Mouse (Mus musculus) neural tube, embryonic 14.5 days (tissue): ENCODE data around the gene Tenm1. TPM values are rescaled to one million over a fixed set of nuclear protein-coding genes. Genes with fewer than 3 reads are reported as not detected.
A peak's percentile ranks its signal among the peaks of the same experiment; 100 is the strongest.

Experiments
- ATAC-seq: fragments of 200-750 bp; cut with Nextera tagmentation; 2 replicates; pipeline ENCODE4 v1.8.0; 2017; ENCODE audit warnings: low read depth, mild to moderate bottlenecking, moderate TSS enrichment, moderate library complexity
- H3K27ac ChIP-seq: fragments of 300-500 bp; sonication (generic); 2 replicates; pipeline ENCODE4 v1.5.1; 2014; ENCODE audit warnings: low read depth, mild to moderate bottlenecking, control low read depth, low read length, moderate library complexity, mixed read lengths
- H3K27me3 ChIP-seq: fragments of 300-500 bp; sonication (generic); 2 replicates; pipeline ENCODE4 v1.6.1; 2014; ENCODE audit warnings: low read length; ENCODE audit not compliant: control insufficient read depth, insufficient read depth
- H3K36me3 ChIP-seq: fragments of 300-500 bp; sonication (generic); 2 replicates; pipeline ENCODE4 v1.6.1; 2014; ENCODE audit warnings: low read length, mixed read lengths; ENCODE audit not compliant: control insufficient read depth, insufficient read depth
- H3K4me1 ChIP-seq: fragments of 300-500 bp; sonication (generic); 2 replicates; pipeline ENCODE4 v1.6.1; 2014; ENCODE audit warnings: low read length; ENCODE audit not compliant: control insufficient read depth, insufficient read depth
- H3K4me2 ChIP-seq: fragments of 300-500 bp; sonication (generic); 2 replicates; pipeline ENCODE4 v1.6.1; 2014; ENCODE audit warnings: mild to moderate bottlenecking, low read depth, low read length, control low read depth
- H3K4me3 ChIP-seq: fragments of 300-500 bp; sonication (generic); 2 replicates; pipeline ENCODE4 v1.5.1; 2014; ENCODE audit warnings: low read depth, low read length, control low read depth, mixed read lengths
- H3K9ac ChIP-seq: fragments of 300-500 bp; sonication (generic); replicated peaks from 2 replicates; pipeline ENCODE4 v1.6.1; 2014; ENCODE audit warnings: low read depth, mild to moderate bottlenecking, control low read depth, low read length, mixed read lengths
- H3K9me3 ChIP-seq: fragments of 300-500 bp; sonication (generic); 2 replicates; pipeline ENCODE4 v1.6.1; 2016; ENCODE audit warnings: low read length; ENCODE audit not compliant: control insufficient read depth
- WGBS: fragments of 180-500 bp; shearing (Covaris S2); extraction: QIAGEN DNeasy Blood & Tissue Kit; methylation state at CpG from one replicate; pipeline ENCODE4 v1.1.7; 2014; 5-methylcytosine and 5-hydroxymethylcytosine counted together
- polyA plus RNA-seq: library from polyadenylated mRNA; unstranded; fragments of >200 nt; fragmentation: Nextera tagmentation; extraction: Ambion mirVana; gene quantifications from 2 replicates; pipeline ENCODE4 v1.2.1, GENCODE M21; 2014

Gene Tenm1
- polyA plus RNA-seq: 25.6 and 37.0 TPM in 2 replicates

GRCm38 (mm10) chrX:43428855-43429263, at the start of gene Tenm1:
Tenm1 (minus strand) TSS chrX:43429126.
- H3K27me3 ChIP-seq: no peaks in the 10 kb centered on the region
- 18% methylated on average over 22 of the region's 22 CpGs for WGBS
- no peaks in the 10 kb centered on the region for H3K4me1 ChIP-seq
- ATAC-seq: peak; percentile 70
- peak within 1 kb of the TSS; percentile 57 for H3K4me2 ChIP-seq
- peak within 1 kb of the TSS; percentile 72 for H3K27ac ChIP-seq
- peak within 1 kb of the TSS; percentile 50 for H3K9ac ChIP-seq
- no peaks in the 10 kb centered on the region for H3K36me3 ChIP-seq
- H3K4me3 ChIP-seq: peak within 1 kb of the TSS; percentile 37
- H3K9me3 ChIP-seq: no peaks in the 10 kb centered on the region

DNA sequence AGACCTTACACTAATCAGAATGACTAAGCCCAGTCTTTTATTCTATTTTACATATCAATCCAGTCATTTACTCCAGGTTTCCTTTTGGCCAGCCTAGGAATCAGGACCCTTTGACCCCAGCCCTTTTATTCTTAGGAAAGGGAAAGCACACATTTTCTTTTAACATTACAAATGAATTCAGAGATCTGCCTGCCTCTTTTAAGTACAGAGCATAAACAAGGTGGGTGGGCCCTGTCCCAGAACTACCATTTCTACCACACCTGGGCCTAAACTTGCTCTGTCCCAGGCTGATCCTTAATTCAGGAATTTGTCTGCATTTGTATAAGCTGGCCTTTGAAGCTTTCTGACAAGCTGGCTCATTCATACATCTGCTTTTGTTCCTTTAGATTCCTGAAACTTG, 38.4 kb upstream of the Tenm1 start:
- H3K4me2 ChIP-seq: no peak overlapping the region
- H3K4me1 ChIP-seq: no peaks in the 10 kb centered on the region
- no peak overlapping the region for H3K27ac ChIP-seq
- ATAC-seq: no peak
- H3K27me3 ChIP-seq: no peaks in the 10 kb centered on the region
- H3K9me3 ChIP-seq: no peaks in the 10 kb centered on the region
- H3K9ac ChIP-seq: no peak overlapping the region
- no peaks in the 10 kb centered on the region for H3K36me3 ChIP-seq
- H3K4me3 ChIP-seq: no peak overlapping the region

DNA sequence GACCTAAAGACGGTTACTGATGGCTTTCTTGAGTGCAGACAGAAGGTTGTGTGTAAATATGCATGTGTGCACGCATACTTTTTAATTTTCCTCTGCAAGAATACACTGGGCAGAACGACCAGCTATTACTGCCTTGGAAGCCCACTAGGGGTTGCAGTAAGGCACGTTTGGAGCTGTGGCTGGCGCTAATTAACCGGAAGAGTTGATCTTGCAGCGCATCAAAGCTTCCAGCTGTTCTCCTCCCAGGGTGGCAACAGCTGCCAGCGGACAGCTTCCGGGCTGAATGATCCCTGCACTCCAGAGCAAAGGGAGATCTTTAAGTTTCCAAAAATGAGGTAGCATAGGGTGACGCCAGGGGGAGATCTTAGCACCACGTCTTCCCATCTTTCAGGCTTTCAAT, 1.7 kb upstream of the Tenm1 start:
- WGBS: 7% methylated on average over 11 of the region's 11 CpGs

GRCm38 (mm10) chrX:43429982-43430531, 1.1 kb upstream of the Tenm1 start:
- Histone ChIP-seq H3K4me3 (peak overlapping the region; percentile 37), H3K27ac (peak overlapping the region; percentile 72), H3K4me1 (no peaks in the 10 kb centered on the region), H3K4me2 (peak overlapping the region; percentile 57), H3K36me3 (no peaks in the 10 kb centered on the region), H3K9me3 (no peaks in the 10 kb centered on the region), H3K9ac (peak overlapping the region; percentile 50), H3K27me3 (no peaks in the 10 kb centered on the region)
- peak; percentile 62 for ATAC-seq
- WGBS: 22% methylated on average over 25 of the region's 25 CpGs

More for the DNA sequence above, 1.7 kb upstream of the Tenm1 start:
- ATAC-seq: peak; percentile 70; the same call in 1 of the 2 replicates
- H3K4me3 ChIP-seq: peak overlapping the region; percentile 37
- H3K9ac ChIP-seq: peak overlapping the region; percentile 50; the same call in 1 of the 2 replicates
- H3K9me3 ChIP-seq: no peaks in the 10 kb centered on the region
- H3K4me1 ChIP-seq: no peaks in the 10 kb centered on the region
- H3K4me2 ChIP-seq: peak overlapping the region; percentile 57
- no peaks in the 10 kb centered on the region for H3K36me3 ChIP-seq
- H3K27me3 ChIP-seq: no peaks in the 10 kb centered on the region
- peak overlapping the region; percentile 72 for H3K27ac ChIP-seq

- peak; percentile 47 for ATAC-seq
- 24% methylated on average over 12 of the region's 12 CpGs for WGBS
- no peaks in the 10 kb centered on the region for H3K9me3 ChIP-seq
- H3K27me3 ChIP-seq: no peaks in the 10 kb centered on the region
- H3K27ac ChIP-seq: peak overlapping the region; percentile 28; the same call in 1 of the 2 replicates
- peak overlapping the region; percentile 57 for H3K4me2 ChIP-seq
- no peaks in the 10 kb centered on the region for H3K36me3 ChIP-seq
- H3K9ac ChIP-seq: no peak overlapping the region
- H3K4me3 ChIP-seq: peak overlapping the region; percentile 37
- H3K4me1 ChIP-seq: no peaks in the 10 kb centered on the region
These were observed 411 bp upstream of the Tenm1 start for GRCm38 (mm10) chrX:43429337-43429736.

GRCm38 (mm10) chrX:43427961-43428365, 963 bp downstream of the Tenm1 start:
- H3K9ac ChIP-seq: peak overlapping the region; percentile 46; the same call in 1 of the 2 replicates
- no peaks in the 10 kb centered on the region for H3K36me3 ChIP-seq
- no peaks in the 10 kb centered on the region for H3K4me1 ChIP-seq
- WGBS: 10% methylated on average over 12 of the region's 12 CpGs
- H3K27me3 ChIP-seq: no peaks in the 10 kb centered on the region
- H3K4me3 ChIP-seq: peak overlapping the region; percentile 37
- H3K27ac ChIP-seq: no peak overlapping the region
- peak overlapping the region; percentile 57 for H3K4me2 ChIP-seq
- no peak for ATAC-seq
- no peaks in the 10 kb centered on the region for H3K9me3 ChIP-seq

DNA sequence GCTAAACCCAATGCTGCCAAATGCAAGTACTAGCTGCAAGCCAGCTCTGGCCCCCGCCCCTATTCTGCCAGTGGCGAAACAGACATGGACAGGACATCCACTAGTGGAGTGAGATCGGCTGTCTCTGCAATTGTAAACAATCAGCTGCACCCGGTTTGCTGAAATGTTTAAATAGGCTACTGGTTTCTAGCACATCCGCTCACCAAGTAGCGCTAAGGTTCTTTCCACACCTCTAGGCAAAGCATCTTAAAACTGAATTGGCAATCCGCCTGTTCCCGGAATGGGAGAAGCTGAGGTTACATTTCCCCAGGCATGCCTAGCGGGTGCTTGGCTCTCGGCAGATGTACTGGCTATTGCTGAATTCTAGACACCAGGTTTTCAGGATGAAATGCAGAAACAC, 1.8 kb downstream of the Tenm1 start:
- 18% methylated on average over 10 of the region's 10 CpGs for WGBS
- no peaks in the 10 kb centered on the region for H3K4me1 ChIP-seq
- H3K27me3 ChIP-seq: no peaks in the 10 kb centered on the region
- H3K9me3 ChIP-seq: no peaks in the 10 kb centered on the region
- 0 out of 2 replicates have a peak overlapping the region, but pooled peaks have one; percentile 39 for H3K9ac ChIP-seq
- H3K36me3 ChIP-seq: no peaks in the 10 kb centered on the region
- H3K4me3 ChIP-seq: peak overlapping the region; percentile 37
- no peak overlapping the region for H3K27ac ChIP-seq
- ATAC-seq: no peak
- H3K4me2 ChIP-seq: peak overlapping the region; percentile 57

DNA sequence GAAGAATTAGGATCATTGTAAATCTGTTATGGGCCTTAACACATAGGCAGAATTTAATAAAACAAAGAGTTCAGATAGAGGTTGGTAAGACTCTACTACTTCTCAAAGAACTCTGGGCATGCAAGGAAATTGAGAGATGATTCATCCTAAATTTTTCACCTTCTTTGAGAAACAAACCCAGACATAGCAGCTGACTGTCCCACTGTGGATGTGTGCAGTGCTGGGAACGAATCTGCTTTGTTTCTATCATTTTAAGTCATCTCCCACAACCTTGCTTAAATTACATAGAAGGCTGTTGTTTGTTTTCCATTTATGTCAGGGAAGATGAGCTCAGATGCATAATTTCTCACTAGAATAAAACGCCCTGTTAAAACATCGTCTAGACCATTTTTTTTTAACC, 31.0 kb downstream of the Tenm1 start:
- H3K4me2 ChIP-seq: no peak overlapping the region
- 72% methylated on average over 3 of the region's 3 CpGs for WGBS
- H3K36me3 ChIP-seq: no peaks in the 10 kb centered on the region
- H3K9me3 ChIP-seq: no peaks in the 10 kb centered on the region
- H3K27me3 ChIP-seq: no peaks in the 10 kb centered on the region
- no peak overlapping the region for H3K27ac ChIP-seq
- ATAC-seq: no peak
- H3K9ac ChIP-seq: no peak overlapping the region
- H3K4me3 ChIP-seq: no peak overlapping the region
- H3K4me1 ChIP-seq: no peaks in the 10 kb centered on the region

- no peak overlapping the region for H3K4me3 ChIP-seq
- H3K27ac ChIP-seq: no peak overlapping the region
- no peaks in the 10 kb centered on the region for H3K4me1 ChIP-seq
- no peaks in the 10 kb centered on the region for H3K27me3 ChIP-seq
- H3K9me3 ChIP-seq: no peaks in the 10 kb centered on the region
- no peaks in the 10 kb centered on the region for H3K36me3 ChIP-seq
- no peak overlapping the region for H3K9ac ChIP-seq
- WGBS: 82% methylated on average over 5 of the region's 5 CpGs
- ATAC-seq: no peak
- H3K4me2 ChIP-seq: no peak overlapping the region
These were observed 40.8 kb downstream of the Tenm1 start for GRCm38 (mm10) chrX:43388106-43388505.
